Mouse (Mus musculus) kidney, adult 18-20 months (tissue): ENCODE results near the gene Ppm1k.
"Not testable (repeated sequence)": the region's sequence is repeated elsewhere in the genome, so short reads cannot be mapped to it uniquely, and the experiment has no call there.

ENCODE experiments used
- DNase-seq: peaks from one replicate; pipeline ENCODE4 v3.0.0; 2021

Gene Ppm1k

DNA sequence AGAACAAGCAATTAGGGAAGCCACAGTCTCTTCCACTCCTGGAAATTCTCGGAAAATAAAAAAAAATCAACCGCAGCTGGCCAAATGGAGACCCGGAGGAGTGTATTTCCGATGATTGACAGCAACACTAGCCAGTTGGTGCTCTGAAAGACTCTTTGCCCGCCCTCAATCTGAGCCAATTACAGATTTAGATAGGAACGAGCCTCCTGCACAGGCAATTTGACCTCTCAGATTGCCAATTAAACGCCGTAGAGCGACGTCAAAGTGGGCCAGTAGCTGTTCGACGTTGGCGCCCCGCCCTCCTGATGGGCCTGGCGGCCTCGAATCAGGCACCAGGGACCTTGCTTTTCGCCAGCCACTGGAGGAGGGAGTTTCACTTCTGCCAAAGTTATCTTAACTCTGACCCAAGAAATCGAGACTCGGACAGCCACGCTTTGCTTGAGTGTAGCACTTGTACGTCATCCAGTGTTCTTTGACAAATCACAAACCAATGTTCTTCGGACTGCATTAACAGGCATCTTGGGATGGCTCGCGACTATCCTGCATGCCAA, at the start of gene Ppm1k:
Gene Ppm1k, minus strand, starts transcription at position 83 of the 551 bp plus-strand sequence.
- DNase-seq = peak; percentile 99

DNA sequence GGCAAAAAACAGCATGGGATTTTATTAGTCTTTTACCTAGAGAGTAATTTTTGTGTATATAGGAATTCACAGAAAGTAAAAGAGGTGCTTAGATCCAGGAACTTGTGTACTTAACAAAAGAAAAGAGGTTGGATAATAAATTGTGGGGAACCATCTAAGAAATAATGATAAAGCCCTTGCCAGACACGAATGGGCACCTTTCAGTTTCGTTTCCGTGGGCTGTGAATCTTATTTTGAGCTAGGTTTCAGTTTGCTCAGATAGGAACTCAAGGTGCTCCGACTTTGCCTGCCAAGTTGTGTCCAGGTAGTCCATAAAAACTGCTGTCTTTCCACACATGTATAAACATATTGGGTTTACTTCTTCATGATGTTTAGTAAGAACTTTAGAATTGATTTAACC, 47.1 kb upstream of the Ppm1k start:
- DNase-seq = no peak

DNA sequence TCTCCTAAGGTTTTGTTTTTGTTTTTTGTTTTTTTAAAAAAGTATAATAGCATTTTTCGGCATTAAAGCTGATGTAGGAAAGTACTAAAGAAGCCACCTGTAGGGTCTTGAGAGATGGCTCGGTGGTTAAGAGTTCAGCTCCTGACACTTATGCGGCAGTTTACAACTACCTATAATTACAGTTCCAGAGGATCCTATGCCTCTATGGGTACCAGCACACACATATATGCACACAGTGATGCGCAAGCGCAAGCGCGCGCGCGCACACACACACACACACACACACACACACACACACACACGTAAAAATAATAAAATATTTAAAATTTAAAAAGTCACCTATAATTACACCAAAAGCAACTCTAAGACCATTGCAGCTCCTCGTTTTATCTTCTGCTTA, 46.3 kb upstream of the Ppm1k start:
- no peak for DNase-seq

DNA sequence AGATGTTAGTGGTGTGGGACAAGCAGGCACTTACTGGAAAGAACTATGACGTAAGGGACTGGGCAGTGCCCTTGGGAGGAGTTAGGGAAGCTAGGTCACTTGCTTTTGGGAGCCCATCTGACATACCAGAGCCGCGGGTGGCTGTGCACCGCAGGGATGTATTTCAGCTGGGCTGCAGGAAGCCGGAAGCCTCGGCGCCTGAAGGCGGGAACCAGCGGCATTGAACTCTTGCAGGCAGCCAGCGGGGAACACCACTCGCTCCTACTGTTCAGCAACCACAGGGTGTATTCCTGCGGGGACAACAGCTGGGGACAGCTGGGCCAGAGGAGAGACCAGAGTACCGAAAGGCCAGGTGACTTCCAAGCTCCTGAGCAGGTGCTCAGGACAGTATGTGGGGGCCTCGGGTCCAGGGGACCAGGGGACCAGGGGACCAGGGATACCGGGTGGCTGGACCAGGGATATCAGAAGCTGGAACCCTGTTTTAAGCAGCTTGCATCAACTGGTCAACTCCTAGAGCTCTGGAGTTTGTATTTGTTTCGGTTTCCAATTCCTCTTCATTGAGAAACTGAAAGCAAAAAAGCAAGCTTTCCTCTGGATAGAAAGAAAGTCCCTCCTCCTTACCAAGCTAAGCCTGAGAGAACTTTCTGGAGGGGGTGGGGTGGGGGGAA, 45.7 kb upstream of the Ppm1k start, which contains the start of gene Herc6:
Gene Herc6, plus strand, starts transcription at position 120 of the 668 bp plus-strand sequence.
- peak; percentile 75 for DNase-seq

DNA sequence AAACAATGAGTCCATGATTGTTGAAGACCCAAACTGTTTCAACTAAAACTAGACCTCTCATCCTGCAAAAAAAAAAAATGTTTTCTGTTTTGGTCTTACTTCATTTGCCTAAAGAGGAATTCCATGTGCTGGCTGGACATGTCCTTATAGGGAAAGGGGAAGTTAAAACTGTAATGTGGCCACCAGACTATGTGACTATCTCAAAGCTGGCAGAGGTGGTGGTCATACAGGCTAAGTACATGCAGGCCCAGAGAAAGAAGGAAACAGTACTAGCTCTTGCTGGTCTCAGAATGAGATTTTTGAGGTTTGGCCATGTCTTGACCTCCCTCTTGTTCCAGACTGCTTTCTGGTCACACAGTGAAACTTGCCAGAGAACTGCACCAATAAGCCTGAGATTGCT, 36.3 kb upstream of the Ppm1k start:
- DNase-seq = no peak

DNA sequence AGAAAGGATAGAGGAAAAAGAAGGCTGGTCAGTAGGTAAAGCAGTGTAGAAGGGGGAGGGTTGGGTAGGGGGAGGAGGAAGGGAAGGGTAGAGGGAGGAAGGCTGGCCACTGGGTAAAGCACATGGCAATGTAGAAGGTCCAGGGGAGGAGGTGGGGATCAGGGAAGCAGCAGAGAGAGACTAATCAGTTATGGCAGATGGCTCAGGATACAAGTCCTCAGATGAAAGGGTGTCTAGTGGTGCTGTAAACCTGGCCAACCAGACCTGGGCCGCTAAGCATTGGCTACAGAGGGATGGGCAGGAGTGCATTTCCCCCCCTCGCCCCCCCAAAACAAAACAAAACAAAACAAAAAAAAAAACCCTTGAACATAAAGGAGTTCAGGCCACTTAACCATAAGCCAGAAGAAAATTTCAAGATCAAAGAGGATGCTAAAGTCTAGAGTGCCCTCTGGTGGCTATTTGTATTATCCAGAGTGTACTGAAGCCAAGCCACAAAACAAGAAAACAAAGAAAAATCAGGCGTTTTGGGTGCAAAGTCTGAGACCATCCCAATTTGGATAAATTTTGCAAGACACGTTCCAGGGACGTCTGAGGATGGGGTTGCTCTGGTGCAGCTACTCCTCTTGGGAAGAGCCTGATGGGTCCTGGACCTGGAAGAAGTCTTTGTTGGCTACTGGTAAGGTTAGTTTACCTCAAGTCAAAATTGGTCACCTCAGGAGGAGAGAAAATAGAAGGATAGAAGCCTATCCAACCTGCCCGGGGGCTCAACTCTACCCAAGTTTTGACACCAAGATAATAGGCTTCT, 35.1 kb upstream of the Ppm1k start:
- DNase-seq = peak; percentile 15

DNA sequence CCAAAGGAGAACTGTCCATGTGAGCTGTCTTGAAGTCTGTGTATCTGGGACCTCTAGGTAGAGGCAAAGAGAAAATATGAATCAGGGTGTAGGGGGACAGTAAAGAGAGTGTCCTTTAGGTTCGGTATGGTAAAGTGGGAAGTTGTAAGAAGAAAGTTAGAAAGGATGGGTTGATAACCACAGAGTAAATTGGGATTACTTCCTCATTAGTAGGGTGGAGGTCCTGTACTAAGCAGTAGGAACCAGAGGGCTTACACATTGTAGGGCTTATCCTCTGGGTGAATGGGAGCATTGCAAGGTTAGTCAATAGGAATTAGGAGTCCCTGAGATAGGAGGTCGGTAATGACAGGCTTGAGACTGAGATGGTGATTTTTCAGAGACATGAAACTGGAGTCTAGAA, 32.4 kb upstream of the Ppm1k start:
- DNase-seq = no peak

DNA sequence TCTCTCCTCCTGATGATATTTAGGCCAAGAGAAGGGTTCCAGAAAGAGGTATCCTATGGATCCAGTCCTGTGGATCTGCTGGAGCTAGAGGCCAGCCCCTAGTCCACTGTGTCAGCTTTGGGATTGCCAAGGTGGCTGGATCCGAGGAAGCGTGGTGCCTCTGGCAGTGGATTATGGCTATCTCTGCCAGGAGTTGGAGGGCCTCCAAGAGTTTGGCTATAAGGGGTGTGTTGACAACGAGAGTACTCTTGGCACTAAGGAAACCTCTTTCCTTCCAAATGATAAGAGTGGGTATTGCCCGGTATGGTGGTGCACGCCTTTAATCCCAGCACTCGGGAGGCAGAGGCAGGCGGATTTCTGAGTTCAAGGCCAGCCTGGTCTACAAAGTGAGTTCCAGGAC, 30.2 kb upstream of the Ppm1k start:
- DNase-seq = no peak

DNA sequence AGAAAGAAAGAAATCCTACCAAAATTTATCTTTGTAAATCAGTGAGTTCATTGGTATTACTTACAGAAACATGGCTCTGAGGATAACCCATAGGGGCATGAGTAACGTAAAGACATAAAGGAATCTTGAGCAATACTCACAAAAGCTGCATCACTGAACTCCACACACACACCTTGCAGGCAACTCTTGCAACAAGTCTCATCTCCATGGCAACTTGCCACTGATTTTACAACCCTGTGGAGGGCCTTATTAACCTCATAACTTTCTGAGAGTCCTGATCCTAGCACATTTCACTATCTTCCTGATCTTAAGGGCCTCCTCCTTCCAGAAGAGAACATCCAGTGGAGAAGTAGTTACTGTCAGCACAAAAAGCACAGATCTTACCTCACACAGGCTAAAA, 28.2 kb upstream of the Ppm1k start:
- DNase-seq = no peak

DNA sequence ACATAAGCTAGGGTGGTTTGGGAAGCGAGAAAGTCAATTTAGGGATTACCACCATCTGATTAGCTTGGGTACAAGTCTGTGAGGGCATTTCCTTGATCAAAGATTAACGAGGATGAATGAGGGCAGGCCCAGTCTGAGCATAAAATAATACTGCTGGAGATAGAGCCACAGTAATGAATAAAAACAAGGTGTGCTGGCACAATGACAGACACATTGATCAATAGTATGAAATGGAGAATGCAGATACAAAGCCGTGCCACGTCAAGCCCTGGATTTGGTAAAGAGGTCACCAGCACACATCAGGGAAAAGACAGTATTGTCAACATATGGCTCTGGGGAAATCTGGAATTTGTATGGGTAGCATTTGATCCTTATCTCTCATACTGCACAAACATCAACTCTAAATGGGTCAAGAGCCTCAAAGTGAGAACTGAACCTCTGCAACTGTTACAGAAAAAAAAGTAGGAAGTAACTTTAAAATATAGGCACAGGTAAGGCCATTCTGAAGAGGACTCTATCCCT, 22.6 kb upstream of the Ppm1k start:
- no peak for DNase-seq

DNA sequence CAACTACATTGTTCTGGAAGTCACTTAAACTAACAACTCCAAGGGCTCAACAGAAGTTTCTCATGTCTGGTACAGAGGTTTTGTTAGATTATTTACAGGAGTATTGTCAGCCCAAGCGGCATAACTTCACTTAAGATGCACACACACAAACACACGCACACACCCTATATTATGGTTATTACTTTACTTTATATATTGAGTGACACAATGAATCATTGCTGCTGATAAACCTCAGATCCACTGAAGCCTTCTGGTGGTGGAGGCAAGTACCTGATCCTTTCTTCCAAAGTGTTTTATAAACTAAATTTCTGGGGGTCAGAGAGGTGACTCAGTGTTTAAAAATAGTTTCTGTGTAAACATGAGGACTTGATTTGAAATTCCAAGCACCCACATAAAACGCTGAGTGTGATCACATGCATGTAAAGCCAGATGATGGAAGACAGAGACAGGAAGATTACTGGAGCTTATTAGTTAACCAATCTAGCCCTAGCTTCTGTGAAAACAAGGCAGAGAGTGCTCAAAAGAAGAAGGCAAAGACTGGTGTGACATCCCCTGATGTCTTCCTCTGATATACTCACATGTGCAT, 16.0 kb upstream of the Ppm1k start:
- no peak for DNase-seq

DNA sequence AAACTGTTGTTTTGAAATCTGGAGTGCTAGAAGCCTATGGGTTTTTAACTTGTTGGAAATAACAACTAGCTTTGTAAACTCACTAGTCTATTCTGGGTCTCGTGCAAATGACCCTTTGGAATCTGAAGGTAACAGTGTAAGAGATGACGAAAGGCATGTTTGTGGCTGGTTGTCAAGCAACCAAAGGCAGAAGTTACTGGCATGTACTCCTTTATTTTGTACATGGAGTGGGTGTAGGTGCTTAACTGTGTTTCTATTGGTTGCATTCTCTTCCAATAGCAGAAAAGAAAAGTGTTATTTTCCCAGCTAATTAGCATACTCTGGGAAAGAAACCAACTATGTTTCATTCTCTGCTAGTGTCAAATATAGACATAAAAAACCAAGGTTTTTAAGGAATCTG, 9.6 kb upstream of the Ppm1k start:
- DNase-seq = no peak

DNA sequence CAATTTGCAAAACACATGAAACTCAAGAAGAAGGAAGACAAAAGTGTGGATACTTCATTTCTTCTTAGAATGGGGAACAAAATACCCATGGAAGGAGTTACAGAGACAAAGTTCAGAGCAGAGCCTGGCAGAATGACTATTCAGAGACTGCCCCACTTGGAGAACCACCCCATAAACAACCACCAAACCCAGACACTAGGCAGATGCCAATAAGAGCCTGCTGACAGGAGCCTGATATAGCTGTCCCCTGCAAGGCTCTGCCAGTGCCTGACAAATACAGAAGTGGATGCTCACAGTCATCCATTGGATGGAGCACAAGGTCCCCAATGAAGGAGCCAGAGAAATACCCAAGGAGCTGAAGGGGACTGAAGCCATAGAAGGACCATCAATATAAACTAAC, 8.3 kb upstream of the Ppm1k start:
- not testable (repeated sequence) for DNase-seq

DNA sequence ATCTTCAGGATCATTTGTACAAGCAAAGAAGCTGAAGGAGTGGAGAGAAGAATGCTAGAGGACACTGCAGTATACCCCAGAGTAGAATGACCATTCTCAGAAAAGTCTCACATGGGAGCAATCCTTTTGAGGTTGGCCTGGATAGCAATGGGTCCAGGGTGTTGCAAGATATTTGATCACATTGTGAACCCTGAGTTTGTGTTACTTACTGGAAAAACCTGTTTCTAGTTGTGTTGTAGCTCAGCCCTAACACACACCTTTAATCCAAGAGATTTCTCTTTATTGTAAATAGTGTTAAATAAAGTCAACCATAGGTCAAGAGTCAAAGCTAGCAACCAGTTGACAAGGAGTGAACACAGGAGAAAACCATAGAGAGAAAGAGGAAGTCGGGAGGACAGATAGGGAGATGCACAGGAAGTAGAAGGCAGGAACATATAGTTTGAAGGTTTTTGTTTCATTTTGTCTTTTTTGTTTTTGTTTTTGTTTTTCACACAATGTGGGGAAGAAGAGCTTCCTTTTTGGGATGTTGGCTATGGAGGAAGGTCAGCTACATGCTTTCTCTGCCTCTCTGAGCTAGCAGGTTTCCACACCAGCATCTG, 6.6 kb upstream of the Ppm1k start:
- no peak for DNase-seq

DNA sequence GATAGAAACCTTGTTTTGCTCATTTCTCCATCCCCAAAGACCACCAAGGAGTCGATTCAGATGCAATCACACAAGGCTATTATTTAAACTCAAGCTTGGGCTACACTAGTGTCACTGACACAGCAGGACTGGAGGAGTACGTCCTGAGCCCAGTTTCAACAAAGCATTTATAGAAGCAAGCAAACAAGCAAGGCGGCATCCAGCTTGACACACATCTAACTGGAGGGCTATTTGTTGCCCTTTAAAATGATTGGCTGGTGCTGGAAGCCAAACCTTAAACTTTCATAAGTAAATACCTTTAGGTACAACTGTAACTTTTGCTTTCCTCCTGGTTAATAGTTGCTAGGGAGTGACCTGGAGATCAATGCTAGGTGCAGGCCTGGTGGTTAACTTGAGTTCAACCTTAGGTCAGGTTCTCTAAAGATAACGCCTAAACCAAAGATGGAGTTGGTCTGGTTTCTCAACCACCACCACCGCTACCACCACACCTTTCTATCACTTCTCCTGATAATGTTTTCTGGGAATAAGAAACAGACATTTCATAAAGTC, 5.8 kb upstream of the Ppm1k start:
- no peak for DNase-seq

DNA sequence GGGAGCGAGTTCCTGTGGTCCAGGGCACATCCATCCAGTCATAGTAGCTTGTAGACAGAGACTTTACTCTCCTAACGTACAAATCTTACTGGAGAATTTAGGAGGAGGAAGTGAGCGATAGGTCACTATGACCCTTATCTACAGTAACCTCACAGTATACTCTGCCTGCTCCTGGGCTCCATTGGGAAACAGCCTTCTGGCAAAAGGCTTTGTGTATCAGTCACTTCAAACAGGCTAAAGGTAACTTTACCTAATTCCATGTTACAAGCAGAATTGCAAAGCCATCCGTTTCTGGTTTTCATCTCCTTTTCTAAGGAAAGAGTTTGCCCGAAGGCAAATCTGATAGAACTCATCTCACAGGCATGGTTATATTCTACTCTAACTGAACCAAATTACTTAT, 2.6 kb upstream of the Ppm1k start:
- DNase-seq = no peak

DNA sequence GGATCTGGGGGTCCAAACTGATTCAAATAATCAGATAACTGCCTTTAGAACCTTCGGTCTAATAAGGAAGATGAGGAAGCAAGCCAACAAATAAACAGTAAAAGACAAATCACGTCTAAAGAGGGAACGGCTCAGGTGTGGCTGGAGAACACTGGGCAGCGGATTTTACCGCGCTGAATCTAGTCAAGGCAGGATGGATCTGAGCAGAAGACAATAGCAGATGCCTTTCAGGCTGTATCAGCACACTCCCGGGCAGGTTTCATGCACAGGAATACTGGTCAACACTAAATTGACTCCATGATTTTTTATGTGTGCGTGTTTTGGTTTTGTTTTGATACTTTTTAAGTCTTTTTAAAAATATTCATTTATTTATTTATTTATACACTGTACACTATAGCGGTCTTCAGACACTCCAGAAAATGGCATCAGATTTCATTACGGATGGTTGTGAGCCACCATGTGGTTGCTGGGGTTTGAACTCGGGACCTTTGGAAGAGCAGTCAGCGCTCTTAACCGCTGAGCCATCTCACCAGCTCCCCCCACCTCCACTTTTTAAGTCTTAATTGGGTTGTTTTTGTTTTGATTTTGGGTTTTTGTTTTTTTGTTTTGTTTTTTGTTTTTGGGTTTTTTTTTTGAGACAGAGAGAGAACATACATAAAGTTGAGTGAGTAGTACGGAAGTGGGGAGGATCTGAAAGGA, 852 bp upstream of the Ppm1k start:
- DNase-seq = no peak

DNA sequence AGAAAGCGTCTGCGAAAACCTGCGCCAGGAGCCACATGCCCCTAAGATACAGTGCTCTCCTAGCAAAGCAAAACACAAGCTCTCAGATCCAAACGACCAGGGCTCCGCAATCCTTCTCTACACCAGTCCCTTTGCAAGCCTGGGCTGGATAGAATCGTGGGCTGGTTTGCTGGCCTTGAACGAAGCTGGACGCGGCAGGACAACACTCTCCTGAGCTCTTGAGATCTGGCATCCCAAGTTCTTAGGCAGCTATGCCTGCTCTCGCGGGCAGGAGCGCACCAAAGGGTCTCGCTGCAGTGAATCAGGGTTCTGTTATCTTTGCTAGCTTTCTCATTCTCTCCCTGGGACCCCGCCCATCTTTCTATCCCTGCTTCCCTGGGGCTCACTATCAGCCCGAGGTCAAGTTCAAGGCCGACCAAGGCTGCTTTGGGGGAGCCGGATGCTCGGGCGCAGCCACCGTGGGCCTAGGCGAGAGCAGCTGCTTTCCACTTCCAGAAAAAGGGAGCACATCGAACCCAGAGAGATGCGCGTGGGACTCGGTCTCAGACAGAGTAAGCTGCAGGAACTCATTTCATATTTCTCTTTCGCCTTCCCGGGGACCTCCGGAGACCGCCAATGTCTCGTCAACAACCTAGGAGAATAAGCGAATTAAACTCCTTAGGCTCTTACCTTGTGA, 519 bp downstream of the Ppm1k start:
- DNase-seq = peak; percentile 66

DNA sequence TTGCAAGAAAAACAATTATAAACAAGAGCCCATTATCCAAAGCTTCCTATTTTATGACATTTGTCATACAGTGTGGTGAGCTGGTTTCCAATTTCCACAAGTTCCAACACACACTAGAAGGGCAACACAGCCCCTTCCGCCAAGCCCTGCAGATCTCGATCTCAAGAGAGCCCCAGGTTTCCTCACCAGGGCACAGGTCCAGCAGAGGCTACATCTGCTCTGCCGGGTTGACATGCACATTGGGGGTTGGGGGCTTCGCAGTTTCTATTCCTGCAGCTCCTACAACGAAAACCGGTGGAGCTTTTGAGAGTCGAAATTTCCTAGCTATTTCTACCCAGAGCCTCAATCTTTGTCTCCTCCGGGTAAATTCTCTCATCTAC, 1.0 kb downstream of the Ppm1k start:
- DNase-seq = no peak

DNA sequence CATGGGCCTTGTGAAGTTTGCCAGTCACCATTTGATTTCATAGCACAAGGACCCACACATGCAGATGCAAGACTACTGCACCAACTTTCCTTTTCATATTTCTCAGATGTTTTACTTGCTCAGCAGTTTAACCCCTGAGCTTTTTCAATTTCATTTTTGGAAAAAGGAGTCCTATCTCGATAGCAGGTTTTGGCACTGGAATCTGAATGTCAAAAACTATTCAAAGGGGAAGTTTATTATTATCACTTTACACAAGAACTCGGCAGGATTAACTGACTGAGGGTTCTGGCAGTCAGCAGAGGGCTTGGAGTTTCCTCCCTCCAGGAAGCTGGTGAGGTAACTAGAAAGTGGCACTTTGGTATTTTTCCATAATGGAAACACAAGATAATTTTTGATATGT, 1.9 kb downstream of the Ppm1k start:
- DNase-seq = no peak

DNA sequence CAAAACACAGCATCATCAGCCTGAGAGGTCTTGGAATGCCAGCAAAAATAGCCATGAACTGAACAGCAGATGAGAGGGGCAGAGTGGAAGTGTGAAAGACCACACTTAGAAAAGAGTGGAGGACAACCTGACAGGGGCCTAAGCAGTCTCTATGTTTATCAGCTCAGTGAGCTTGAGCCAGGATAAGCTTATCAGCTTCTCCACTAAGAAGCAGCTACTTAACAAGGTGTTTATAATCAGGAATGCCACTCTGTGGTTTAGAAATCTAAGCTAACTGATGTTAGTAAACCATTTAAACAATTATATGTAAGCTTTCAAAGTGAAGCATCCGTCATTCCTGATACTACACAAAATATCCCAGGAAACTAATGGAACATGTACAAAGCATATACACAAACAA, 3.2 kb downstream of the Ppm1k start:
- DNase-seq = no peak

DNA sequence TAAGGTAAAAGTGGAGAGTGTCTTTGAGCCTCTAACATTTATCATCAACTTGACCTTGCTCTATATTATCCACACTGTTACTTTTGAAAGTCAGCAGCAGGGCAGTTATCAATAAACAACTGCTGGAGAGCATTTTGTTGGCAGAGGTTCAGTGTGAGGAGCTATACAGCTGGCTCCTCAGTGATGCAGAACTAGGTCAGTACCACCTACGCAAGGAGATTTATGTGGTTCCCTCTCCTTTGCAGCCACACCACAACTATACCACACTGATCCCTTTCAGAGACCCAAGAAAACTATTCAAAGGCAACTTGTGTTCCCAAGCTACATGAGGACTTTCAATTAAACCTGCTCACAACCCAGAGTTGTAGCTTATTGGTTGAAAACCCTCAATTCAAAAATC, 3.8 kb downstream of the Ppm1k start:
- DNase-seq = no peak
